Mouse (Mus musculus): ENCODE data around the gene Notch1. TPM values are rescaled to one million over a fixed set of nuclear protein-coding genes. Genes with fewer than 3 reads are reported as not detected.

Notch1 gene
- polyA plus RNA-seq, 1 experiment from 2014 or later: 26.0 TPM

GRCm38 (mm10) chr2:26498694-26499093 lies 17.8 kb downstream of the Notch1 start:
- peak overlapping the region; percentile 55; the same call in 1 of the 2 replicates for H3K27ac ChIP-seq (replicated peaks)
- no peak for ATAC-seq (ENCODE audit: insufficient number of reproducible peaks, low FRiP score, low TSS enrichment, low read depth)

GRCm38 (mm10) chr2:26497861-26498533 lies 18.5 kb downstream of the Notch1 start:
- no peaks in the 10 kb centered on the region for H3K9me3 ChIP-seq (replicated peaks)
- H3K9ac ChIP-seq: no peak overlapping the region; the same call in 1 of the 2 replicates
- H3K4me1 ChIP-seq: peaks cover 94% of the 10 kb centered on the region
- no peak for ATAC-seq (ENCODE audit: insufficient number of reproducible peaks, low FRiP score, low TSS enrichment, low read depth)
- peak overlapping the region; percentile 58; the same call in 1 of the 2 replicates for H3K27ac ChIP-seq (replicated peaks)
- no peak overlapping the region for H3K4me3 ChIP-seq (replicated peaks)
- H3K27me3 ChIP-seq: no peaks in the 10 kb centered on the region
- peak overlapping the region; percentile 18; the same call in 1 of the 2 replicates for H3K4me2 ChIP-seq (replicated peaks)
- 63% methylated on average over 11 of the region's 11 CpGs for WGBS
- H3K36me3 ChIP-seq: no peaks in the 10 kb centered on the region

More at GRCm38 (mm10) chr2:26498694-26499093, 17.8 kb downstream of the Notch1 start:
- WGBS: 70% methylated on average over 8 of the region's 8 CpGs
- H3K9ac ChIP-seq: no peak overlapping the region
- H3K4me1 ChIP-seq: peaks cover 87% of the 10 kb centered on the region
- no peaks in the 10 kb centered on the region for H3K27me3 ChIP-seq
- no peak overlapping the region for H3K4me3 ChIP-seq (replicated peaks)
- no peaks in the 10 kb centered on the region for H3K9me3 ChIP-seq (replicated peaks)
- no peaks in the 10 kb centered on the region for H3K36me3 ChIP-seq
- H3K4me2 ChIP-seq (replicated peaks): no peak overlapping the region

GRCm38 (mm10) chr2:26496451-26496850 lies 20.0 kb downstream of the Notch1 start:
- no peak overlapping the region for H3K4me3 ChIP-seq (replicated peaks)
- H3K27me3 ChIP-seq: no peaks in the 10 kb centered on the region
- no peaks in the 10 kb centered on the region for H3K9me3 ChIP-seq (replicated peaks)
- no peak overlapping the region for H3K9ac ChIP-seq
- H3K4me1 ChIP-seq: peaks cover 98% of the 10 kb centered on the region
- 0 out of 2 replicates have a peak overlapping the region, but pooled peaks have one; percentile 22 for H3K27ac ChIP-seq (replicated peaks)
- H3K4me2 ChIP-seq (replicated peaks): no peak overlapping the region
- no peak for ATAC-seq (ENCODE audit: insufficient number of reproducible peaks, low FRiP score, low TSS enrichment, low read depth)
- 87% methylated on average over 3 of the region's 3 CpGs for WGBS
- H3K36me3 ChIP-seq: no peaks in the 10 kb centered on the region

GRCm38 (mm10) chr2:26495701-26496100 lies 20.8 kb downstream of the Notch1 start:
- Histone ChIP-seq H3K36me3 (no peaks in the 10 kb centered on the region), H3K4me1 (peaks cover 97% of the 10 kb centered on the region), H3K9me3 (replicated peaks) (no peaks in the 10 kb centered on the region), H3K4me2 (replicated peaks) (no peak overlapping the region), H3K27me3 (no peaks in the 10 kb centered on the region), H3K4me3 (replicated peaks) (no peak overlapping the region), H3K27ac (replicated peaks) (0 out of 2 replicates have a peak overlapping the region, but pooled peaks have one; percentile 11), H3K9ac (no peak overlapping the region)
- 53% methylated on average over 2 of the region's 2 CpGs for WGBS
- ATAC-seq (ENCODE audit: insufficient number of reproducible peaks, low FRiP score, low TSS enrichment, low read depth): no peak

GRCm38 (mm10) chr2:26494991-26495390 lies 21.5 kb downstream of the Notch1 start:
- Histone ChIP-seq H3K9me3 (replicated peaks) (no peaks in the 10 kb centered on the region), H3K27me3 (no peaks in the 10 kb centered on the region), H3K4me2 (replicated peaks) (peak overlapping the region; percentile 15; the same call in 1 of the 2 replicates), H3K27ac (replicated peaks) (peak overlapping the region; percentile 81), H3K9ac (no peak overlapping the region), H3K4me1 (peaks cover 97% of the 10 kb centered on the region), H3K36me3 (no peaks in the 10 kb centered on the region), H3K4me3 (replicated peaks) (no peak overlapping the region)
- no peak for ATAC-seq (ENCODE audit: insufficient number of reproducible peaks, low FRiP score, low TSS enrichment, low read depth)
- 56% methylated on average over 5 of the region's 5 CpGs for WGBS

- whole genome bisulfite sequencing: 15% methylated on average over 7 of the region's 7 CpGs
- Histone ChIP-seq H3K9ac (no peak overlapping the region), H3K4me2 (replicated peaks) (peak overlapping the region; percentile 15), H3K36me3 (no peaks in the 10 kb centered on the region), H3K27me3 (no peaks in the 10 kb centered on the region), H3K9me3 (replicated peaks) (no peaks in the 10 kb centered on the region), H3K27ac (replicated peaks) (peak overlapping the region; percentile 81), H3K4me1 (peaks cover 97% of the 10 kb centered on the region), H3K4me3 (replicated peaks) (no peak overlapping the region)
- peak; percentile 12; the same call in 1 of the 2 replicates for ATAC-seq (ENCODE audit: insufficient number of reproducible peaks, low FRiP score, low TSS enrichment, low read depth)
Observed at GRCm38 (mm10) chr2:26494396-26494795, 22.1 kb downstream of the Notch1 start.

- Histone ChIP-seq H3K9ac (no peak overlapping the region), H3K27ac (replicated peaks) (peak overlapping the region; percentile 81), H3K9me3 (replicated peaks) (no peaks in the 10 kb centered on the region), H3K36me3 (no peaks in the 10 kb centered on the region), H3K4me1 (peaks cover 98% of the 10 kb centered on the region), H3K4me3 (replicated peaks) (no peak overlapping the region), H3K27me3 (no peaks in the 10 kb centered on the region), H3K4me2 (replicated peaks) (peak overlapping the region; percentile 15; the same call in 1 of the 2 replicates)
- no peak for ATAC-seq (ENCODE audit: insufficient number of reproducible peaks, low FRiP score, low TSS enrichment, low read depth)
- 26% methylated on average over 9 of the region's 9 CpGs for WGBS
Observed at GRCm38 (mm10) chr2:26493021-26493781, 23.3 kb downstream of the Notch1 start.

GRCm38 (mm10) chr2:26490760-26491301 lies 25.6 kb downstream of the Notch1 start:
- no peaks in the 10 kb centered on the region for H3K36me3 ChIP-seq
- H3K9me3 ChIP-seq (replicated peaks): no peaks in the 10 kb centered on the region
- no peak for ATAC-seq (ENCODE audit: insufficient number of reproducible peaks, low FRiP score, low TSS enrichment, low read depth)
- H3K27me3 ChIP-seq: no peaks in the 10 kb centered on the region
- 32% methylated on average over 4 of the region's 4 CpGs for WGBS
- H3K4me2 ChIP-seq (replicated peaks): no peak overlapping the region
- H3K27ac ChIP-seq (replicated peaks): peak overlapping the region; percentile 44
- peaks cover 98% of the 10 kb centered on the region for H3K4me1 ChIP-seq
- no peak overlapping the region for H3K4me3 ChIP-seq (replicated peaks)
- no peak overlapping the region for H3K9ac ChIP-seq

- Histone ChIP-seq H3K4me3 (replicated peaks) (no peak overlapping the region), H3K36me3 (peaks cover 8% of the 10 kb centered on the region), H3K9me3 (replicated peaks) (no peaks in the 10 kb centered on the region), H3K4me1 (peaks cover 95% of the 10 kb centered on the region), H3K4me2 (replicated peaks) (no peak overlapping the region), H3K9ac (no peak overlapping the region), H3K27me3 (no peaks in the 10 kb centered on the region), H3K27ac (replicated peaks) (peak overlapping the region; percentile 69)
- 35% methylated on average over 9 of the region's 9 CpGs for WGBS
- no peak for ATAC-seq (ENCODE audit: insufficient number of reproducible peaks, low FRiP score, low TSS enrichment, low read depth)
Observed at GRCm38 (mm10) chr2:26488535-26489135, 27.8 kb downstream of the Notch1 start.

- no peak for ATAC-seq (ENCODE audit: insufficient number of reproducible peaks, low FRiP score, low TSS enrichment, low read depth)
Observed at GRCm38 (mm10) chr2:26487322-26488021, 29.0 kb downstream of the Notch1 start.

More at GRCm38 (mm10) chr2:26487322-26488021, 29.0 kb downstream of the Notch1 start:
- Histone ChIP-seq H3K4me3 (replicated peaks) (no peak overlapping the region), H3K27me3 (no peaks in the 10 kb centered on the region), H3K9ac (no peak overlapping the region), H3K4me1 (peaks cover 95% of the 10 kb centered on the region), H3K27ac (replicated peaks) (peak overlapping the region; percentile 69), H3K36me3 (peaks cover 16% of the 10 kb centered on the region), H3K9me3 (replicated peaks) (no peaks in the 10 kb centered on the region), H3K4me2 (replicated peaks) (peak overlapping the region; percentile 15)
- WGBS: 42% methylated on average over 18 of the region's 18 CpGs
